Mouse (Mus musculus): ENCODE data around the gene Hrasls5. TPM values are rescaled to one million over a fixed set of nuclear protein-coding genes. Genes with fewer than 3 reads are reported as not detected.

Gene Hrasls5
- polyA plus RNA-seq (2015; fragmentation: Nextera tagmentation; extraction: Ambion mirVana) = not detected in 2 replicates

- Histone ChIP-seq H3K27me3 (peaks cover 70% of the 10 kb centered on the region), H3K9ac (peak within 1 kb of the TSS; percentile 68), H3K4me3 (peak within 1 kb of the TSS; percentile 49), H3K4me2 (peak within 1 kb of the TSS; percentile 87), H3K36me3 (no peaks in the 10 kb centered on the region), H3K4me1 (replicated peaks) (peaks cover 16% of the 10 kb centered on the region), H3K27ac (no peak within 1 kb of the TSS), H3K9me3 (no peaks in the 10 kb centered on the region)
- ATAC-seq (ENCODE audit: low FRiP score) = peak; percentile 75
- 2% methylated on average over 54 of the region's 54 CpGs for WGBS
These were observed at the start of gene Hrasls5 for GRCm38 (mm10) chr19:7611942-7612757. Gene Hrasls5, plus strand, starts transcription at chr19:7612541.

DNA sequence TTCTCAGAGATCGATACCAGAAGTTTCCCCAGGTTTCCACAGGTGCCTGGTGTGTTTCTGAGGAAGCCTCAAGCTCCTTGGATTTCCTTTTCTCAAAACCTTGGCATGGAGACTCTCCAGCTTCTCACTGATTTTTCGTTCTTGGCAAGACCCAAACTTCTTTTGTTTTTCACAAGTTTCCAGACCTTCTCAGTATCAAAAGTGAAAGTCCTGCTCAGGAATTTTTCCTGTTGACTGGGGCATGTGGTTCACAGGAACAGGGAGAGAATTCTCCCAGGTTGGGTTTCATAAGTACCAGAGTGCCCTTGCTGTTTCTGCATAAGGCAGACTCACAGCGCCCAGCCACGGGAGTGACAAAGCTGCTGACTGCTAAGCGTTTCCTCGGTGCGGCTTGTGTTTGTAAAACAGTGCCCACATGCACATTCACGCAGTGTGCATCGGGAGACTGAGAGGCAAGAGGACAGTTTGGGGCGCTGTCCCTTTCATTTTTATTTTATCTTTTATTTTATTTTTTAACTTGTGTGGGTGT is 49.7 kb upstream of the Hrasls5 start:
- WGBS = 82% methylated on average over 10 of the region's 10 CpGs
- Histone ChIP-seq H3K9ac (no peak overlapping the region), H3K27me3 (peaks cover 9% of the 10 kb centered on the region), H3K36me3 (no peaks in the 10 kb centered on the region), H3K27ac (no peak overlapping the region), H3K4me1 (replicated peaks) (peaks cover 7% of the 10 kb centered on the region), H3K9me3 (no peaks in the 10 kb centered on the region), H3K4me2 (no peak overlapping the region), H3K4me3 (no peak overlapping the region)
- ATAC-seq (ENCODE audit: low FRiP score) = no peak

GRCm38 (mm10) chr19:7563676-7564075 is 48.7 kb upstream of the Hrasls5 start:
- no peaks in the 10 kb centered on the region for H3K36me3 ChIP-seq
- H3K27ac ChIP-seq = no peak overlapping the region
- 0 out of 2 replicates have a peak, but pooled peaks cover 2% of the 10 kb centered on the region for H3K4me1 ChIP-seq (replicated peaks)
- H3K4me2 ChIP-seq = no peak overlapping the region
- no peak overlapping the region for H3K4me3 ChIP-seq
- 91% methylated on average over 2 of the region's 2 CpGs for WGBS
- H3K9ac ChIP-seq = no peak overlapping the region
- no peaks in the 10 kb centered on the region for H3K27me3 ChIP-seq
- ATAC-seq (ENCODE audit: low FRiP score) = no peak
- H3K9me3 ChIP-seq = no peaks in the 10 kb centered on the region

DNA sequence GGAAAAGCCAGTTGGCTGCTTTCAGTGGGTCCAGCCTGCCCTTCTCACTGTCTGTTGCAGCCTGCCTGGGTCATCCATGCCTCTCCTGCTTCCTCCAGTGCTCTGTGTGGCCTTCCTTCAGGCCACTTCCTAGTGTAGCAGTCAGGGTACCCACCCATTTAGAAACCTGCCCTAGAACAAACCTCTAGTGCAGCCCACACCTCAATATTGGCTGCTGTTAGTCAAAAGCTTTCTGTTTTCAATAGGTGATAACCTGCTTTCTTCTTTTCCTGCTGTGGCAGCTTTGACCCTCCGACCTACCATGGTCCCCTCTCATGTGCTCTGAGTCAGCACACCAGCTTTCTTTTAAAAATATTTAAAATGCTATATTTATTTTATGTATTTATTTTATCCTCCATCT is 47.9 kb upstream of the Hrasls5 start:
- no peak overlapping the region for H3K4me2 ChIP-seq
- H3K9me3 ChIP-seq = no peaks in the 10 kb centered on the region
- no peaks in the 10 kb centered on the region for H3K27me3 ChIP-seq
- H3K36me3 ChIP-seq = no peaks in the 10 kb centered on the region
- H3K9ac ChIP-seq = no peak overlapping the region
- ATAC-seq (ENCODE audit: low FRiP score) = no peak
- 81% methylated on average over 1 of the region's 1 CpGs for WGBS
- no peak overlapping the region for H3K4me3 ChIP-seq
- no peak overlapping the region for H3K27ac ChIP-seq
- H3K4me1 ChIP-seq (replicated peaks) = 0 out of 2 replicates have a peak, but pooled peaks cover 2% of the 10 kb centered on the region

GRCm38 (mm10) chr19:7566826-7567225 is 45.5 kb upstream of the Hrasls5 start:
- no peak for ATAC-seq (ENCODE audit: low FRiP score)
- Histone ChIP-seq H3K4me2 (no peak overlapping the region), H3K36me3 (no peaks in the 10 kb centered on the region), H3K27me3 (no peaks in the 10 kb centered on the region), H3K9me3 (no peaks in the 10 kb centered on the region), H3K4me3 (no peak overlapping the region), H3K27ac (no peak overlapping the region), H3K4me1 (replicated peaks) (0 out of 2 replicates have a peak, but pooled peaks cover 2% of the 10 kb centered on the region), H3K9ac (no peak overlapping the region)
- WGBS = 65% methylated on average over 3 of the region's 3 CpGs

- no peak overlapping the region for H3K27ac ChIP-seq
- no peaks in the 10 kb centered on the region for H3K27me3 ChIP-seq
- WGBS = 72% methylated on average over 3 of the region's 3 CpGs
- H3K4me1 ChIP-seq (replicated peaks) = 0 out of 2 replicates have a peak, but pooled peaks cover 2% of the 10 kb centered on the region
- no peak overlapping the region for H3K9ac ChIP-seq
- no peaks in the 10 kb centered on the region for H3K9me3 ChIP-seq
- ATAC-seq (ENCODE audit: low FRiP score) = no peak
- H3K36me3 ChIP-seq = no peaks in the 10 kb centered on the region
- H3K4me2 ChIP-seq = no peak overlapping the region
- no peak overlapping the region for H3K4me3 ChIP-seq
These were observed 44.0 kb upstream of the Hrasls5 start for GRCm38 (mm10) chr19:7568364-7568763.

GRCm38 (mm10) chr19:7569650-7570049 is 42.7 kb upstream of the Hrasls5 start:
- H3K4me3 ChIP-seq = no peak overlapping the region
- no peak overlapping the region for H3K27ac ChIP-seq
- no peak for ATAC-seq (ENCODE audit: low FRiP score)
- H3K4me2 ChIP-seq = no peak overlapping the region
- WGBS = 86% methylated on average over 5 of the region's 5 CpGs
- H3K4me1 ChIP-seq (replicated peaks) = 0 out of 2 replicates have a peak, but pooled peaks cover 2% of the 10 kb centered on the region
- no peaks in the 10 kb centered on the region for H3K36me3 ChIP-seq
- no peaks in the 10 kb centered on the region for H3K9me3 ChIP-seq
- H3K9ac ChIP-seq = no peak overlapping the region
- H3K27me3 ChIP-seq = no peaks in the 10 kb centered on the region

- Histone ChIP-seq H3K4me2 (no peak overlapping the region), H3K4me3 (no peak overlapping the region), H3K9me3 (no peaks in the 10 kb centered on the region), H3K27me3 (no peaks in the 10 kb centered on the region), H3K9ac (no peak overlapping the region), H3K27ac (no peak overlapping the region), H3K36me3 (no peaks in the 10 kb centered on the region), H3K4me1 (replicated peaks) (no peaks in the 10 kb centered on the region)
- ATAC-seq (ENCODE audit: low FRiP score) = no peak
- 100% methylated on average over 1 of the region's 1 CpGs for WGBS
These were observed 36.2 kb upstream of the Hrasls5 start for GRCm38 (mm10) chr19:7576180-7576579.

- Histone ChIP-seq H3K9me3 (no peaks in the 10 kb centered on the region), H3K4me1 (replicated peaks) (no peaks in the 10 kb centered on the region), H3K36me3 (no peaks in the 10 kb centered on the region), H3K4me2 (no peak overlapping the region), H3K27ac (no peak overlapping the region), H3K27me3 (no peaks in the 10 kb centered on the region), H3K9ac (no peak overlapping the region), H3K4me3 (no peak overlapping the region)
- ATAC-seq (ENCODE audit: low FRiP score) = no peak
- 88% methylated on average over 3 of the region's 3 CpGs for WGBS
These were observed 34.6 kb upstream of the Hrasls5 start for GRCm38 (mm10) chr19:7577710-7578109.

GRCm38 (mm10) chr19:7581042-7581441 is 31.3 kb upstream of the Hrasls5 start:
- no peak for ATAC-seq (ENCODE audit: low FRiP score)
- WGBS = 77% methylated on average over 5 of the region's 5 CpGs
- Histone ChIP-seq H3K27ac (no peak overlapping the region), H3K36me3 (no peaks in the 10 kb centered on the region), H3K4me2 (no peak overlapping the region), H3K4me3 (no peak overlapping the region), H3K27me3 (no peaks in the 10 kb centered on the region), H3K9me3 (no peaks in the 10 kb centered on the region), H3K4me1 (replicated peaks) (0 out of 2 replicates have a peak, but pooled peaks cover 4% of the 10 kb centered on the region), H3K9ac (no peak overlapping the region)

DNA sequence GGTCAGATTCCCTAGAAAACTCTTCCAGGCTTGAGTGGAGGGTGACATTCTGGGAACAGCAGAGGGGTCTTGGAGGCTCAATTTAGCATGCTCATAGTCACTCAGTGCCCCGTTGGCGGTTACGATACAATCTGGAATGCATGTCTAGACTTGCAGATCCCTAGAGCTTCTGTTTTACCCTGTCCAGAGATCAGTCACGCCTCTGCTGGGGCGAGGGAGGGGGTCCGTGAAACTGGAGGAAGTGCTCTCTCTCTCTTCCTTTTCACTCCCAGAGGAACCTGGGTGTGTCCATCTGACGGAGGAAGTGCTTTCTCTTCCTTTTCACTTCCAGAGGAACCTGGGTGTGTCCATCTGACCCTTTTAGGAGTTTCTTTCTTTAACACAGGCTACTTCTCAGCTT is 29.2 kb upstream of the Hrasls5 start:
- Histone ChIP-seq H3K4me1 (replicated peaks) (0 out of 2 replicates have a peak, but pooled peaks cover 4% of the 10 kb centered on the region), H3K4me2 (no peak overlapping the region), H3K36me3 (no peaks in the 10 kb centered on the region), H3K27ac (no peak overlapping the region), H3K9ac (no peak overlapping the region), H3K4me3 (no peak overlapping the region), H3K9me3 (no peaks in the 10 kb centered on the region), H3K27me3 (no peaks in the 10 kb centered on the region)
- no peak for ATAC-seq (ENCODE audit: low FRiP score)
- 57% methylated on average over 7 of the region's 7 CpGs for WGBS

DNA sequence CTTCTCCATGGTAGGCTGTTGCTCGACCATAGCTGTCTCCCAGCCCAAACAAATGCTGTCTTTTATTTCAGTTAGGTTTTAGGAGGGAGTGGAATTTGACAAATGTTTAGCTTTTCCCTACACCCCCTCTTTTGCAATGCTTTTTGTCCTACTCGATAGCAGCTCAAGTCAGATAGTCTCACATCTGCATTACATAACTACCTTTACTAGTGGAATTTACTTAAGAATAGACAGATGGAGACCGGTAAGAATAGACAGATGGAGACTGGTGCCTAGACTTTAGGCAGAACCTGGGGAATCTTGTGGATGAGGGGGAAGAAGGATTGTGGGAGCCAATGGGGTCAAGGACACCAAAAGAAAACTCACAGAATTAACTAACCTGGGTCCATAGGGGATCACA is 28.7 kb upstream of the Hrasls5 start:
- H3K27me3 ChIP-seq = no peaks in the 10 kb centered on the region
- H3K9me3 ChIP-seq = no peaks in the 10 kb centered on the region
- no peak overlapping the region for H3K4me2 ChIP-seq
- 81% methylated on average over 3 of the region's 3 CpGs for WGBS
- no peak overlapping the region for H3K9ac ChIP-seq
- ATAC-seq (ENCODE audit: low FRiP score) = no peak
- no peak overlapping the region for H3K4me3 ChIP-seq
- no peaks in the 10 kb centered on the region for H3K36me3 ChIP-seq
- no peak overlapping the region for H3K27ac ChIP-seq
- H3K4me1 ChIP-seq (replicated peaks) = 0 out of 2 replicates have a peak, but pooled peaks cover 4% of the 10 kb centered on the region

- Histone ChIP-seq H3K4me3 (no peak overlapping the region), H3K27me3 (no peaks in the 10 kb centered on the region), H3K4me2 (no peak overlapping the region), H3K27ac (no peak overlapping the region), H3K9ac (no peak overlapping the region), H3K9me3 (no peaks in the 10 kb centered on the region), H3K36me3 (no peaks in the 10 kb centered on the region), H3K4me1 (replicated peaks) (0 out of 2 replicates have a peak, but pooled peaks cover 4% of the 10 kb centered on the region)
- ATAC-seq (ENCODE audit: low FRiP score) = no peak
- WGBS = 86% methylated on average over 8 of the region's 8 CpGs
These were observed 27.1 kb upstream of the Hrasls5 start for GRCm38 (mm10) chr19:7585279-7585678.
